Mouse (Mus musculus) hindbrain, embryonic 11.5 days (tissue): Measurements from ENCODE around the gene Fmo6. TPM values are rescaled to one million over a fixed set of nuclear protein-coding genes. Genes with fewer than 3 reads are reported as not detected.

ENCODE experiments used
- ATAC-seq: fragments of 200-750 bp; cut with Nextera tagmentation; 2 replicates; pipeline ENCODE4 v1.8.0; 2017; ENCODE audit warnings: mild to moderate bottlenecking, moderate TSS enrichment, moderate library complexity; ENCODE audit not compliant: low FRiP score
- DNase-seq: peaks from one replicate; pipeline ENCODE4 v3.0.0-alpha.2; 2015; ENCODE audit warnings: low spot score
- H3K27ac ChIP-seq: fragments of 300-500 bp; sonication (generic); 2 replicates; pipeline ENCODE4 v1.5.1; 2014; ENCODE audit warnings: mild to moderate bottlenecking, low read depth, low read length
- H3K27me3 ChIP-seq: fragments of 300-500 bp; sonication (generic); 2 replicates; pipeline ENCODE4 v1.6.1; 2014; ENCODE audit warnings: mild to moderate bottlenecking, low read length, moderate library complexity, mixed read lengths; ENCODE audit not compliant: control insufficient read depth, insufficient read depth
- H3K36me3 ChIP-seq: fragments of 300-500 bp; sonication (generic); 2 replicates; pipeline ENCODE4 v1.6.1; 2014; ENCODE audit warnings: mild to moderate bottlenecking, low read length, moderate library complexity, mixed read lengths; ENCODE audit not compliant: control insufficient read depth, insufficient read depth
- H3K4me1 ChIP-seq: fragments of 300-500 bp; sonication (generic); replicated peaks from 2 replicates; pipeline ENCODE4 v1.6.1; 2014; ENCODE audit warnings: low read length, mixed read lengths; ENCODE audit not compliant: control insufficient read depth, insufficient read depth
- H3K4me2 ChIP-seq: fragments of 300-500 bp; sonication (generic); replicated peaks from 2 replicates; pipeline ENCODE4 v1.6.1; 2014; ENCODE audit warnings: mild to moderate bottlenecking, low read depth, low read length
- H3K4me3 ChIP-seq: fragments of 300-500 bp; sonication (generic); 2 replicates; pipeline ENCODE4 v1.5.1; 2014; ENCODE audit warnings: low read depth, low read length
- H3K9ac ChIP-seq: fragments of 300-500 bp; sonication (generic); 2 replicates; pipeline ENCODE4 v1.6.1; 2014; ENCODE audit warnings: low read depth, low read length
- H3K9me3 ChIP-seq: fragments of 300-500 bp; sonication (generic); 2 replicates; pipeline ENCODE4 v1.6.1; 2016; ENCODE audit warnings: low read length; ENCODE audit not compliant: control insufficient read depth
- WGBS: fragments of 180-500 bp; shearing (Covaris S2); extraction: QIAGEN DNeasy Blood & Tissue Kit; methylation state at CpG from one replicate; pipeline ENCODE4 v1.1.7; 2014; 5-methylcytosine and 5-hydroxymethylcytosine counted together
- polyA plus RNA-seq: library from polyadenylated mRNA; unstranded; fragments of >200 nt; fragmentation: Nextera tagmentation; extraction: Ambion mirVana; gene quantifications from 2 replicates; pipeline ENCODE4 v1.2.1, GENCODE M21; 2014

Fmo6 gene
- polyA plus RNA-seq, 1 experiment from 2014 or later: not detected

- H3K4me2 ChIP-seq: no peak overlapping the region
- no peak for ATAC-seq
- 68% methylated on average over 2 of the region's 2 CpGs for WGBS
These were observed 6.7 kb downstream of the Fmo6 start for GRCm38 (mm10) chr1:162930631-162931030.

GRCm38 (mm10) chr1:162929146-162929545 lies 8.2 kb downstream of the Fmo6 start:
- no peak overlapping the region for H3K4me2 ChIP-seq
- no peaks in the 10 kb centered on the region for H3K4me1 ChIP-seq
- no peak overlapping the region for H3K27ac ChIP-seq
- WGBS: 94% methylated on average over 3 of the region's 3 CpGs
- H3K36me3 ChIP-seq: no peaks in the 10 kb centered on the region
- DNase-seq (no peak), ATAC-seq (no peak)
- H3K4me3 ChIP-seq: no peak overlapping the region
- H3K9me3 ChIP-seq: no peaks in the 10 kb centered on the region
- H3K27me3 ChIP-seq: no peaks in the 10 kb centered on the region
- H3K9ac ChIP-seq: no peak overlapping the region

More at GRCm38 (mm10) chr1:162930631-162931030, 6.7 kb downstream of the Fmo6 start:
- no peak for DNase-seq
- no peaks in the 10 kb centered on the region for H3K4me1 ChIP-seq
- H3K4me3 ChIP-seq: no peak overlapping the region
- H3K9me3 ChIP-seq: no peaks in the 10 kb centered on the region
- H3K9ac ChIP-seq: no peak overlapping the region
- H3K36me3 ChIP-seq: no peaks in the 10 kb centered on the region
- H3K27ac ChIP-seq: no peak overlapping the region
- no peaks in the 10 kb centered on the region for H3K27me3 ChIP-seq

- no peaks in the 10 kb centered on the region for H3K27me3 ChIP-seq
- no peak overlapping the region for H3K4me2 ChIP-seq
- no peaks in the 10 kb centered on the region for H3K9me3 ChIP-seq
- H3K9ac ChIP-seq: no peak overlapping the region
- ATAC-seq: no peak
- H3K27ac ChIP-seq: no peak overlapping the region
- H3K4me1 ChIP-seq: no peaks in the 10 kb centered on the region
- H3K36me3 ChIP-seq: no peaks in the 10 kb centered on the region
- WGBS: 89% methylated on average over 1 of the region's 1 CpGs
- DNase-seq: no peak
- no peak overlapping the region for H3K4me3 ChIP-seq
These were observed 12.2 kb downstream of the Fmo6 start for GRCm38 (mm10) chr1:162925121-162925520.

- H3K4me2 ChIP-seq: no peak overlapping the region
- H3K4me1 ChIP-seq: no peaks in the 10 kb centered on the region
- no peaks in the 10 kb centered on the region for H3K36me3 ChIP-seq
- H3K27me3 ChIP-seq: no peaks in the 10 kb centered on the region
- no peaks in the 10 kb centered on the region for H3K9me3 ChIP-seq
- H3K9ac ChIP-seq: no peak overlapping the region
- no peak overlapping the region for H3K4me3 ChIP-seq
- H3K27ac ChIP-seq: no peak overlapping the region
- 71% methylated on average over 8 of the region's 8 CpGs for WGBS
- ATAC-seq (no peak), DNase-seq (no peak)
These were observed 20.7 kb downstream of the Fmo6 start for GRCm38 (mm10) chr1:162916661-162917060.

- Histone ChIP-seq H3K4me3 (no peak overlapping the region), H3K9me3 (no peaks in the 10 kb centered on the region), H3K27ac (no peak overlapping the region), H3K9ac (no peak overlapping the region), H3K27me3 (no peaks in the 10 kb centered on the region), H3K4me1 (no peaks in the 10 kb centered on the region), H3K4me2 (no peak overlapping the region), H3K36me3 (no peaks in the 10 kb centered on the region)
- WGBS: 88% methylated on average over 4 of the region's 4 CpGs
- DNase-seq: no peak
- no peak for ATAC-seq
These were observed 22.3 kb downstream of the Fmo6 start for GRCm38 (mm10) chr1:162914932-162915556.

- H3K9ac ChIP-seq: no peak overlapping the region
- DNase-seq (no peak), ATAC-seq (no peak)
- H3K4me1 ChIP-seq: no peaks in the 10 kb centered on the region
- H3K4me3 ChIP-seq: no peak overlapping the region
- no peak overlapping the region for H3K4me2 ChIP-seq
- H3K27ac ChIP-seq: no peak overlapping the region
- no peaks in the 10 kb centered on the region for H3K9me3 ChIP-seq
- H3K36me3 ChIP-seq: no peaks in the 10 kb centered on the region
- H3K27me3 ChIP-seq: no peaks in the 10 kb centered on the region
These were observed 25.2 kb downstream of the Fmo6 start for GRCm38 (mm10) chr1:162912085-162912484.

- 84% methylated on average over 4 of the region's 4 CpGs for WGBS
- Histone ChIP-seq H3K27me3 (no peaks in the 10 kb centered on the region), H3K4me2 (no peak overlapping the region), H3K27ac (no peak overlapping the region), H3K9me3 (no peaks in the 10 kb centered on the region), H3K9ac (no peak overlapping the region), H3K4me1 (no peaks in the 10 kb centered on the region), H3K4me3 (no peak overlapping the region), H3K36me3 (no peaks in the 10 kb centered on the region)
- no peak for DNase-seq
- 0 out of 2 replicates have a peak, but pooled peaks have one; percentile 51 for ATAC-seq
These were observed 35.4 kb downstream of the Fmo6 start for GRCm38 (mm10) chr1:162901879-162902278.

- Histone ChIP-seq H3K27ac (no peak within 1 kb of the TSS), H3K36me3 (no peaks in the 10 kb centered on the region), H3K4me1 (no peaks in the 10 kb centered on the region), H3K9ac (no peak within 1 kb of the TSS), H3K9me3 (no peaks in the 10 kb centered on the region), H3K27me3 (no peaks in the 10 kb centered on the region), H3K4me3 (no peak within 1 kb of the TSS), H3K4me2 (no peak within 1 kb of the TSS)
- WGBS: 77% methylated on average over 14 of the region's 14 CpGs
- ATAC-seq: no peak
- DNase-seq: no peak
These were observed 39.2 kb downstream of the Fmo6 start, which contains the start of gene Fmo2 for GRCm38 (mm10) chr1:162897838-162898811. Gene Fmo2 (minus strand): TSS chr1:162898726.
